Mouse (Mus musculus) limb, embryonic 11.5 days (tissue): ENCODE measurements around the gene Ltv1. TPM values are rescaled to one million over a fixed set of nuclear protein-coding genes. Genes with fewer than 3 reads are reported as not detected.

ENCODE experiments used
- ATAC-seq: fragments of 200-750 bp; cut with Nextera tagmentation; 2 replicates; pipeline ENCODE4 v1.8.0; 2017; ENCODE audit warnings: low read depth; ENCODE audit not compliant: insufficient number of reproducible peaks, low FRiP score, low TSS enrichment
- DNase-seq: peaks from one replicate; pipeline ENCODE4 v3.0.0-alpha.2; 2015; ENCODE audit warnings: low spot score
- H3K27ac ChIP-seq: fragments of 300-500 bp; sonication (generic); replicated peaks from 2 replicates; pipeline ENCODE4 v1.5.1; 2014; ENCODE audit warnings: low read depth, mild to moderate bottlenecking, low read length
- H3K27me3 ChIP-seq: fragments of 300-500 bp; sonication (generic); 2 replicates; pipeline ENCODE4 v1.6.1; 2014; ENCODE audit warnings: mild to moderate bottlenecking, low read length, mixed read lengths; ENCODE audit not compliant: control insufficient read depth, insufficient read depth
- H3K36me3 ChIP-seq: fragments of 300-500 bp; sonication (generic); 2 replicates; pipeline ENCODE4 v1.6.1; 2014; ENCODE audit warnings: mild to moderate bottlenecking, low read length, moderate library complexity, mixed read lengths; ENCODE audit not compliant: control insufficient read depth, insufficient read depth
- H3K4me1 ChIP-seq: fragments of 300-500 bp; sonication (generic); 2 replicates; pipeline ENCODE4 v1.6.1; 2014; ENCODE audit warnings: low read length, mixed read lengths; ENCODE audit not compliant: control insufficient read depth, insufficient read depth
- H3K4me2 ChIP-seq: fragments of 300-500 bp; sonication (generic); 2 replicates; pipeline ENCODE4 v1.6.1; 2014; ENCODE audit warnings: low read depth, mild to moderate bottlenecking, moderate library complexity; ENCODE audit not compliant: severe bottlenecking
- H3K4me3 ChIP-seq: fragments of 300-500 bp; sonication (generic); 2 replicates; pipeline ENCODE4 v1.5.1; 2014; ENCODE audit warnings: low read depth, low read length
- H3K9ac ChIP-seq: fragments of 300-500 bp; sonication (generic); 2 replicates; pipeline ENCODE4 v1.6.1; 2014; ENCODE audit warnings: mild to moderate bottlenecking, low read length
- H3K9me3 ChIP-seq: fragments of 300-500 bp; sonication (generic); 2 replicates; pipeline ENCODE4 v1.6.1; 2016; ENCODE audit warnings: low read length; ENCODE audit not compliant: control insufficient read depth
- WGBS: fragments of 180-500 bp; shearing (Covaris S2); extraction: QIAGEN DNeasy Blood & Tissue Kit; methylation state at CpG from one replicate; pipeline ENCODE4 v1.1.7; 2014; 5-methylcytosine and 5-hydroxymethylcytosine counted together
- polyA plus RNA-seq: library from polyadenylated mRNA; unstranded; fragments of >200 nt; fragmentation: Nextera tagmentation; extraction: Ambion mirVana; gene quantifications from 2 replicates; pipeline ENCODE4 v1.2.1, GENCODE M21; 2014

Ltv1 gene
- polyA plus RNA-seq, 1 experiment from 2014 or later, result 62.6 TPM

- Histone ChIP-seq H3K9ac (no peak overlapping the region), H3K27ac (no peak overlapping the region), H3K36me3 (no peaks in the 10 kb centered on the region), H3K9me3 (no peaks in the 10 kb centered on the region), H3K27me3 (no peaks in the 10 kb centered on the region), H3K4me1 (no peaks in the 10 kb centered on the region), H3K4me2 (no peak overlapping the region), H3K4me3 (no peak overlapping the region)
- 94% methylated on average over 7 of the region's 7 CpGs for WGBS
- DNase-seq (no peak), ATAC-seq (no peak)
These were observed 37.7 kb upstream of the Ltv1 start for GRCm38 (mm10) chr10:13230716-13231115.

GRCm38 (mm10) chr10:13225377-13226063 is 32.6 kb upstream of the Ltv1 start:
- Histone ChIP-seq H3K9ac (no peak overlapping the region), H3K27ac (no peak overlapping the region), H3K27me3 (no peaks in the 10 kb centered on the region), H3K36me3 (no peaks in the 10 kb centered on the region), H3K4me3 (no peak overlapping the region), H3K4me1 (no peaks in the 10 kb centered on the region), H3K4me2 (no peak overlapping the region), H3K9me3 (no peaks in the 10 kb centered on the region)
- DNase-seq, result no peak
- 90% methylated on average over 7 of the region's 7 CpGs for WGBS
- no peak for ATAC-seq

GRCm38 (mm10) chr10:13222135-13222534 is 29.2 kb upstream of the Ltv1 start:
- no peak overlapping the region for H3K4me3 ChIP-seq
- ATAC-seq, result no peak
- no peaks in the 10 kb centered on the region for H3K9me3 ChIP-seq
- no peak for DNase-seq
- H3K4me1 ChIP-seq, result no peaks in the 10 kb centered on the region
- WGBS, result 92% methylated on average over 3 of the region's 3 CpGs
- H3K9ac ChIP-seq, result no peak overlapping the region
- no peak overlapping the region for H3K27ac ChIP-seq
- H3K4me2 ChIP-seq, result no peak overlapping the region
- H3K27me3 ChIP-seq, result no peaks in the 10 kb centered on the region
- no peaks in the 10 kb centered on the region for H3K36me3 ChIP-seq

- 73% methylated on average over 1 of the region's 1 CpGs for WGBS
- ATAC-seq, result no peak
- H3K27me3 ChIP-seq, result no peaks in the 10 kb centered on the region
These were observed 27.1 kb upstream of the Ltv1 start for GRCm38 (mm10) chr10:13220061-13220460.

GRCm38 (mm10) chr10:13213956-13214355 is 21.0 kb upstream of the Ltv1 start:
- no peaks in the 10 kb centered on the region for H3K36me3 ChIP-seq
- ATAC-seq (no peak), DNase-seq (no peak)
- H3K4me3 ChIP-seq, result no peak overlapping the region
- H3K4me1 ChIP-seq, result no peaks in the 10 kb centered on the region
- H3K4me2 ChIP-seq, result no peak overlapping the region
- 82% methylated on average over 12 of the region's 12 CpGs for WGBS
- no peaks in the 10 kb centered on the region for H3K9me3 ChIP-seq
- no peak overlapping the region for H3K27ac ChIP-seq
- H3K27me3 ChIP-seq, result no peaks in the 10 kb centered on the region
- no peak overlapping the region for H3K9ac ChIP-seq

More at GRCm38 (mm10) chr10:13220061-13220460, 27.1 kb upstream of the Ltv1 start:
- H3K4me2 ChIP-seq, result no peak overlapping the region
- H3K4me1 ChIP-seq, result no peaks in the 10 kb centered on the region
- no peak overlapping the region for H3K4me3 ChIP-seq
- H3K36me3 ChIP-seq, result no peaks in the 10 kb centered on the region
- no peak overlapping the region for H3K9ac ChIP-seq
- no peak overlapping the region for H3K27ac ChIP-seq
- H3K9me3 ChIP-seq, result no peaks in the 10 kb centered on the region
- DNase-seq, result no peak

- ATAC-seq, result no peak
- H3K27ac ChIP-seq, result no peak overlapping the region
- 69% methylated on average over 6 of the region's 6 CpGs for WGBS
These were observed 19.9 kb upstream of the Ltv1 start for GRCm38 (mm10) chr10:13212829-13213228.

GRCm38 (mm10) chr10:13212326-13212725 is 19.4 kb upstream of the Ltv1 start:
- no peak overlapping the region for H3K9ac ChIP-seq
- 88% methylated on average over 9 of the region's 9 CpGs for WGBS
- H3K27ac ChIP-seq, result no peak overlapping the region
- no peak overlapping the region for H3K4me3 ChIP-seq
- H3K27me3 ChIP-seq, result no peaks in the 10 kb centered on the region
- no peak for DNase-seq
- H3K36me3 ChIP-seq, result no peaks in the 10 kb centered on the region
- no peaks in the 10 kb centered on the region for H3K4me1 ChIP-seq
- H3K4me2 ChIP-seq, result no peak overlapping the region
- no peaks in the 10 kb centered on the region for H3K9me3 ChIP-seq
- ATAC-seq, result no peak

More at GRCm38 (mm10) chr10:13212829-13213228, 19.9 kb upstream of the Ltv1 start:
- Histone ChIP-seq H3K4me1 (no peaks in the 10 kb centered on the region), H3K27me3 (no peaks in the 10 kb centered on the region), H3K4me2 (no peak overlapping the region), H3K36me3 (no peaks in the 10 kb centered on the region), H3K9me3 (no peaks in the 10 kb centered on the region), H3K4me3 (no peak overlapping the region), H3K9ac (no peak overlapping the region)
- no peak for DNase-seq

GRCm38 (mm10) chr10:13209930-13210637 is 17.1 kb upstream of the Ltv1 start:
- Histone ChIP-seq H3K9me3 (no peaks in the 10 kb centered on the region), H3K4me3 (no peak overlapping the region), H3K9ac (no peak overlapping the region), H3K4me1 (no peaks in the 10 kb centered on the region), H3K27ac (no peak overlapping the region), H3K36me3 (no peaks in the 10 kb centered on the region), H3K4me2 (no peak overlapping the region), H3K27me3 (no peaks in the 10 kb centered on the region)
- 72% methylated on average over 8 of the region's 8 CpGs for WGBS
- DNase-seq, result no peak
- ATAC-seq, result no peak
